Mouse (Mus musculus) induced T-regulatory cell, adult 2 months (primary cell): Measurements from ENCODE around the gene Lipc.

Source experiments
- DNase-seq: peaks from one replicate; pipeline ENCODE4 v3.0.0-alpha.2; 2012; ENCODE audit warnings: low read depth

Gene Lipc

DNA sequence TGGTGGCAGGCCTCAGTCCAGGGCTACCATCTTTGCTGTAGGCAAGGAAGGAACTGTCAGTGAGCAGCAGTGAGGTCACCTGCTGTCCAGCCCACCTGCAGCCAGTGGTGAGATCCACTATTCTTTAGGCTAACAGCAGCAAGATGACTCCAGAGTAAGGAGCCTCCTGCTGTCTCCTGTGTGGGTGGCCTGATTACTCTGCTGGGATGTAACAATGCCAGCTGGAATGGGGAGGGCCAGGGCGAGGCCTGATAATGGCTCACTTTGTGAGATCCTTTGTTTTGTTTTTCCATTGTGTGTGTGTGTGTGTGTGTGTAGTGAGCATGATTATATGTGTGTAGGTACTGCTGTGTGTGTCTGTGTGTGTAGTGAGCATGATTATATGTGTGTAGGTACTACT lies 134.6 kb downstream of the Lipc start:
- no peak for DNase-seq

DNA sequence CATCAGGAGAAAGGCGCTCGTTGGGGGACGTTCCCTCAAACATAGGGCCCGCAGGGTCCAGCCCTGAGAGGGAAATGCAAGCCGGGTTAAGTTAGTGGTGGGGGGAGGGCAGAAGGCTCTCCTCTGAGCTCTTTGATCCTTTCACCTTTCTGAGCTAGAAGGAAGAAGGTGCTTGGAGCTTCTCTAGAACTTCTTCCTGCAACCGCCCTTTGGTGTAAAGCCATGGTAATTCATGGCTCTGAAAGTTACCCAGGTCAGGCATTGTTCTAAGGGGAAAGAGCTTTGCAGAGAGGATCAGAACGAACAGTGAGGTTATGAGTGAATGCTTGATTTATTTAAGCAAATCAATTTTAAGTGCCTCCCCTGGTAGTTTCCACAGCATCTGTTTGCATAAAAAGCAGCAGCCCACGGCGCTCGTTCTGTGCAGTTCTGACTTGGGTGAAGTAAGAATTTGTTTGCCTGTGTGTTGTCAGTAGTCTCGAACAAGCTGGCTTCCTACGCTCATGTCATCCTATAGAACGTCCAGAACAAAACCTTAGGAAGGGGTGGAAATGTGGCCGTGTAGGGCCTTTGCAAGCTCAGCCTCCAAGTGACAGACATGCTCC lies 135.2 kb downstream of the Lipc start:
- no peak for DNase-seq

DNA sequence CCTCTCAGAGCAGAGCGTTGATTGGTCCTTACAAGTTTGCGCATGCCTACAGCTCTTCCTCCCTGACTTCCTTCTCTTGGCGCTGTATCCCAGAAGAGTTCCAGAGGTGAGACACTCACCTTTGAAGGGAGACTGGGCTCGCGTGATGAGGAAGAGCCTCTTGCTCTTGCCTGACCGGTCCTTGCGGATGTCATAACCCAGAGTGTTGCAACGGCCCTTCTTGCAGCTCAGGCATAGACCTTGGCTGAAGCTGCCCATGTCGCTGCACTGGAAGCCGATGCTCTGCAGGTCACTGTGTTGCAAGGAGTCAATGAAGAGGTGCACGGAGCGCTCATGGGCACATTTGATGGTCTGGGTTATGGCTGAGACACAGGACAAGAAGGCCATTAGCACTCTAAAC lies 139.5 kb downstream of the Lipc start:
- no peak for DNase-seq

DNA sequence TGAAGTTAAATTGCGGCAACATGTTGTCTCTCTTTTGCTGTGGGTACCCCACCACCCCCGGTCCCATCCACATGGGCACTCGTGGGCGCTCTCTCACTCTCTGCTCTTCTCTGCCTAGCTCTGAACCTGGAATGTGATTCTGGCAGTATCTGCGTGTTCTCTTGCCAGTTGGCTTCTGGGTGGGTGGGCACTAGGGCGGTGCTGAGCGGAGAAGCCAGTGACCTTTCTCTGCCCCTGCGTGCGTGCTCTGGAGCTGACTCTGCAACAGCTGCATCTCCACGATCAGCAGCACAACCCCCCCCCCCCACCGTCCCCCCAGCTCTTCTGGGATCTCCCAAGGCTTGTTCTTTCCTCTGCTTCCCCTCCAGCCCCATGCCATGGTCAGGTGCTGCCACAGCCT lies 144.3 kb downstream of the Lipc start:
- no peak for DNase-seq

DNA sequence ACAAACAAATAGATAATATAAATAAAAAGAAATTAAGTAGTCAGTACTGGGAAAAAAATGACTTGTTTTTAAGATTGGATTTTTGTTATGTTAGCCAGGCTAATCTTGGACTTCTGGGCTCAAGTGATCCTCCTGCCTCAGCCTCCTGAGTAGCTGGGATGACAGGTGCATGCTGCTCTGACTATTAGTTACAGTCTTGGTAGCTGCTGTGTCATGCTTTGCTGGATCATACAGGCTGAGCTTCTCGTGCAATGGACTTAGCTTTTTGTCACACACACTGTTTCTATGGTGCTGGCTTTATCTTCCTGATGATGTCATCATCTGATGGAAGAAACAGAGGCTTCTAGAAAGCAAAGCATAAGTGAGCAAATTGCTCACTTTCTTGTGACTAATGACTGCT lies 146.0 kb downstream of the Lipc start:
- no peak for DNase-seq

DNA sequence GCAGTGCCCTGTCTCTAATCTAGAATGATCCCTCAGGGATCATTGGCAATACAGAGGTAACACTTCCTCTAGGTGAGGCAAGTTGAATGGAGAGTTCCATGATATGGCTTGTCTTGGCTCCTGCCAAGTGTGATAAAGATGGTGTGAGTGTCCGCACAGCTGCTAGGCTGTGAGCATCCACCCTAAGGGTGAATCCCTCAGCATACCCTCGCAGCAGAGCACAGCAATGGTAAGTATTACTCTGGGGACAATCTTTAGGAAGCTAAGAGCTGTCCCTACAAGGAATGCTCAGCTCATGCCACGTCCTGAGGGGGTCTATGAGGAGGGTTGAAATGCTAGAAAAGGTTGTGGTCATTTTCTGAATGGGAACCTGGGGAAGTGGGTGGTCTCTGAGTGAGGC lies 149.2 kb downstream of the Lipc start:
- DNase-seq, result no peak

DNA sequence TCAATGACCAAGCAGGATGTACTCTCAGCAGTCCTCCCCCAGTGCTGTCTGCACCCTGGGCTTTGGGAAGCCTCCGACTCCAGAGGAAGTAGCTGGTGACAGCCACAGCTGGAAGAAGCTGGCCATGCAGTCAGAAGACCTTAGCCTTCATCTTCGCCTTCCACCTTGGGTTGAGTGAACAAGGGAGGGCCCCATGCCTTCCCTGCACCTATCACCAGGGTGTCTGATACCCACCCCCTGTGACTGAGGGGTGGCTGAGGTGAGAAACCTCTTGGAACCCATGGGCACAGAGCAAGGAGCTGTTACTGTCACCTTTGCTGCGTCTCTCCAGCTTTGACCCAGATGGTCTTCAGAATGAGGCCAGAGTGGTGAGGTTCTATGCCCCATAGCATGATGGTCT lies 150.3 kb downstream of the Lipc start:
- DNase-seq, result no peak

DNA sequence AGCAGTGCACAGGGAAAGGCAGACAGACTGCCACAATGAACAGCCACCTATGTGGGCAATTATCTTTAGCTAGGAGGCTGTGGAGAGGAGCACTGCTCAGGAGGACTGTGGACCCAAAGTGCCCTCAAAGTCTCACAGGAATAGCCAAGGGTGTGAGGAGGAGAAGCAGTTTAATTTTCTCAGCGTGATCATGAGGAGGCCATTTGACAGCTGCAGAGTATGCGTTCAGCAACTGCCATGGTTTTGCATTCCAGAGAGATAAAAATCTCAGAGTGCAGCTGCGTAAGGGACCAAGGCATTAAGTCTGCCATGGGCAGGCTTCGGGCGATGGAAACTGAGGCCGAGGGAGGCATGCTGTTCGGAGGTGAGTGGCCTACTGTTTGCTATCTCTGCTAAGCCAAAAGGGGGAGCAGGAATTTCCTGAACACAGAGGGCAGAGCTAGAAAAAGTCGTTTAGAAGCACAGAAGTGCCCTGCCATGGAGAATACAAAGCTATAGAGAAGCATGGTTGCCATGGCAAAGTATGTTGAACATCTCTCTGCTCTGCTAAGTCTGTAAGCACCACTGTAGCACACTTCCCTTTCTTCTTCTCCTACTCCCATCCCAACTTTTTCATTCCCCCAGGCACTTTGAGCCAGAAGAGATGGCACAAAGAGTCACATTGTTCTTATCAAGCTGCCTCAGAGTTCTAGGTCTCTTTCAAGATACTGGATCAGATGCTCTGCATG lies 151.3 kb downstream of the Lipc start:
- no peak for DNase-seq

DNA sequence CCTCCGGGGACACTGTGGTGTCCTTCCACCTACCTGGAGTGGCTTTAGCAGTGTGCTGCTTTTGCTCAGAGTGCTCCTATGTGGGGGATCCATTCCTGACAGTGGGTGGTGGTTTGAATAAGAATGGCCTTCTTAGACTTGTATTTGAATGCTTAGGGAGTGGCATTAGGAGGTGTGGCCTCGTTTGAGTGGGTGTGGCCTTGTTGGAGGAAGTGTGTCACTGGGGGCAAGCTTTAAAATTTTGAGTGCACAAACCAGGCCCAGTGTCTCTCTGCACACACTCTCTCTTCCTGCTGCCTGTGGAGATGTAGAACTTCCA lies 156.6 kb downstream of the Lipc start:
- no peak for DNase-seq

DNA sequence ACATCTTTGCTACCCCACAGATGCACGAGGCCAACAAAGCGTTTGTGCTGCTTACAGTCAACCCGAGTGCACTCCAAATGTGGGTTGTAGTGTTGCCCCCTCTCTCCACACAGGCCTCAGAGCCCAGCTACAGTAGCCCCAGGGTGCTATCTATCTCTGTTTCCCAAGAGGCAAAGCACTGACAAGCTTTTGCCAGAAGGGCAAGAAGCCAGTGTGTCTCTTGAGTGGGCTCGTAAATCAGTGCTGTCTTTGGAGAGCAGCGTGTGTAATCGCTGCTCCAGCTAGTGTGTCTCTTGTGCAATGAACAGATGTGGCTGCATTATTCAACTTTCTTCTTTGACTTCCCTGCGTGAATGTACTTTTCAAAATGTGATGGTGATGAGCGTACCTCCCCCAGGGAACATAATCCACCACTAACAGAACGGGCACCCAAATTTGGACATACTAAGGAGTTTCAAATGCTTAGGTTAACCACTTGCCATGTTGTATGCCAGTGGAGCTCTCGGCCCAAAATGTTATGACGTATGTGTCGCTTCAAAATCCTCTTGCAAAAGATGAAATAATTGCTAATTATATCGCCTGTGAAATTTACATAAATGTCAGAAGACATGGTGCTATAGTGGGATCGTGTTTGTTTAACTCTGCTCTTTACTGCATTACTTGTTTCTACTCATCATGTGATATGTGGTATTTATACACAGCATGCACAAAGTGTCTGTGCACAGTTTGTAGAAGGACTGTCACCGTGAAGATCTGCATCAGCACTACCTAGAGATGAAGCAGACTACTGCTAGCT lies 157.2 kb downstream of the Lipc start:
- DNase-seq, result no peak

DNA sequence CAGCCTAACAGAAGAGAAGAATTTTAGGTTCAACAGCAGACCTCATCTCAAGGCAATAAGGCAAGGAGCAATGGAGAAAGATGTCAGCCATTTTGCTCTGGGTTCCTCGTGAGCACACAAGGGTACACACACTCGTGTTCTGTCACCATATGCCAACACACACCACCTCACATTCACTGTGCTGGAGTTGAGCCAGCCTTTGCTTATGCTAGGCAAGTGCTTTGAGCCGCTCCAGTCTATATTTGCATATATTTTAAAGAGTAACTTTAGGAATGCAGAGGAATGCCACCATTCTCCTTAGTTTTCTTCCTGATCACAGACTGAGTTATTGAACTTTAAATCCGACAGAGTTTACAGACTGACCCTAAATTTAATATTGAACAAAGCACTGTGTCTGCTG lies 161.4 kb downstream of the Lipc start:
- no peak for DNase-seq

DNA sequence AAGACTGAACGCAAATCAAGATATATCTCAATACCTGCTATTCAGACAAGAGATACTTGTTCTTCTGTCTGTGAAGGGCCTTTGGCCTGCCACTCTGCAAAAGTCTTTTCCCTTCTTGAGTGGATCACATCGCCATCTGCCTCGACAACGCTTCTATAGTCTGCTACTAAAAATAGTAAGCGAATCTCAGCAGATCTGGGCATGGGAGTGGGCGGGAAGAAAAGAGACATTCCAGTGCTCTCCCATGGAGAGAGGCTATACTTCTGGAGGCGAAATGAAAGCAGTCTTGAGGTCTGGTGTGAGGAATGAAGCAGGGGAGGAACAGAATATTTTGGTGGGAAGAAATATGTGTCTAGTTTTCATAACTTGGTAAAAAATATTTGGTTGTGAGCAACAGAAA lies 163.3 kb downstream of the Lipc start:
- DNase-seq, result no peak

DNA sequence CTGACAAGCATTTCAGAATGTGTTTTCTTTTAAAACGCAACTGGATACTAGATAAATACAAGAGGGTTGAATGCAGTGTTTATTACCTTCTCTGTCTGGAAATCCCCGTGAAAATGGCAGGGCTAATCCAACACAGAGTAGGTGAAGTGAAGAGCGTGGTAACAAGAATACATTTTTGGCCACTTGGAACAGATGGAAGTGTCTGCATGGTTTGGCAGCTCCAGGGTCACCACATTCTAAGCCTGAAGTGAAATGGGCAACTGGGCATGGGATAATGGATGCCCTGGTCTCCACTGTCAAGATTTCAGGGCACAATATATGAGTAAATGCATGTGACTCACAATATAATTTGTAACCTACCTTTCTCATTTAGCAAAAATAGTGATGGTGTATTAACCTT lies 169.8 kb downstream of the Lipc start:
- no peak for DNase-seq

DNA sequence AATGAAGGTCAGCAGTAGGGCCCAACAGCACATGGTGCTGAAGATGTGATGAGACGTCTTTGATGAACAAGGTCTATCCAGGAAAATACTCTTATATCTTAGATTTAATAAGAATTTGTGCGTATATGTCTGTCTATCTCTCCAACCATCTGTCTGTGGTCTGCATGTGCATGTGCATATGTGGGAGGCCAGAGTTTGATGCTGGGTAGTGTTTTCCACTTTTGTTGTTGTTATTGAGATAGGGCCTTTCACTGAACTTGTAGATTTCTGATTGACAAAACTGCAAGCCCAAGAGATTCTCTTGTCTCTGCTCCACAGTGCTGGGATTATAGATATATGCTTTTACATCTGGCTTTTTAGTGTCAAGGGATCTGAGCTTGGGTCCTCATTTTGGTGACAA lies 176.5 kb downstream of the Lipc start:
- DNase-seq, result no peak

DNA sequence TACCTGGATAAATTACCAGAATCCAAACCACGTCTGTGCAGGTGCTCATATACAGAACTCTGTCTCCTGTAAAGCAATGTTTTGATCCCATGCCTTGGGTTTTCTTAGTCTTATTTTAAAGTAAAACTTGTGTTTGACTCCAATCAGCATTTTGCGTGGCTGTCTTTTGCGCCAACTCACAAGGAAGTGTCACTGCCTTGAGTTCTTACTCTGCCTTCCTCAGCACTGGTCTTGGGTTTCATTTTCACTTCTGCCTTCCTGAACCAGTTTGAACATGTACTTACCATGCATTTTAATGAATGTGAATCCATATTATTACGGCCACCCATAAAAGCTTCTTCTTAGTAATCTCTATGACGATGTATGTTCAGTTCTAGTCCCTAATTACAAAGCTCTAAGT lies 191.1 kb downstream of the Lipc start:
- DNase-seq, result peak; percentile 73

DNA sequence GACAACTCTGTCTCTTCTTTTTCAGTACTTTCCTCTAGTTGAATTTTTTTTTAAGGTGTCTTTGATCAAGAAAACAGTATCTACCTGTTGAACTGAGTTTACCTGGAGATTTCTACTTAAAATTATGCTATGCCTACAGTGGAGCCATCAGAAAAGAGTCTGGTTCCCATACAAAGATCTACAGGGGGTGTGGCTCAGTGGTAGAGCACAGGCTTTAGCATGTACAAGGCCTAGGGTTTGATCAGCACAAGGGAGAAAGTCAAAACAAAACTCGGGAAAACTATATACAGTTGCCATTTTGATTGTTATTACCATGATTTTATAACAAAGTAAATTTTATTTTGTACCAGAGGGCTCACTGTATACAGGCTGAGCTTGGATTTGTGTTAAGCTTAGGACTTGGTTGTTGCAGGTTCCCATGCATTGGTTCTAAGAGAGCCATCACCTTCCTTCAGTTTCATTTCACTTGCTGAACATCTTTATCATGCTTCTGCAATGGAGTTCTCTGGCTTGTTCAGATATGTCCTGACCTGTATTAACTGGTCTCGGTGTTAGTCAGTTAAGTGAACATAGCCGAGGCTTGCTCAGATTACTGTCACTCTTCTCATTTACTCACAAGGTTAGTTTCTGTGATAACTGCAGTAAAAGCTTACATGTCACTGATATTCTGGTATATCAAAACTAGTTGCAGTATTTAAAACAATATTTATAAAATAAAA lies 200.4 kb downstream of the Lipc start:
- no peak for DNase-seq
